Mouse (Mus musculus): ENCODE data around the gene Senp3.
A peak's percentile ranks its signal among the peaks of the same experiment; 100 is the strongest.
"Not testable (repeated sequence)": the region's sequence is repeated elsewhere in the genome, so short reads cannot be mapped to it uniquely, and the experiment has no call there.

Gene Senp3

GRCm38 (mm10) chr11:69681314-69682208 lies at the start of gene Senp3:
Gene Senp3 (minus strand): TSS chr11:69682084.
- DNase-seq (ENCODE audit: low spot score), result peak; percentile 79

DNA sequence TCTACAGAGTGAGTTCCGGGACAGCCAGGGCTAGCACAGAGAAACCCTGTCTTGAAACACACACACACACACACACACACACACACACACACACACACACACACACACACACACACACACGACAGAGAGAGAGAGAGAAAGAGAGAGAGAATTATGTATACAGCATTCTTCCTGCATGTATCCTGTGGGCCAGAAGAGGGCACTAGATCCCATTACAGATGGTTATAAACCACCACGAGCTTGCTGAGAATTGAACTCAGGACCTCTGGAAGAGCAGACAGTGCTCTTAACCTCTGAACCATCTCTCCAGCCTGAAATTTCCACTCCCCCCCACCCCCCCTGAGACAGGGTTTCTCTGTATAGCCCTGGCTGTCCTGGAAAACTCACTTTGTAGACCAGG lies 49.5 kb upstream of the Senp3 start:
- DNase-seq (ENCODE audit: low spot score), result not testable (repeated sequence)

DNA sequence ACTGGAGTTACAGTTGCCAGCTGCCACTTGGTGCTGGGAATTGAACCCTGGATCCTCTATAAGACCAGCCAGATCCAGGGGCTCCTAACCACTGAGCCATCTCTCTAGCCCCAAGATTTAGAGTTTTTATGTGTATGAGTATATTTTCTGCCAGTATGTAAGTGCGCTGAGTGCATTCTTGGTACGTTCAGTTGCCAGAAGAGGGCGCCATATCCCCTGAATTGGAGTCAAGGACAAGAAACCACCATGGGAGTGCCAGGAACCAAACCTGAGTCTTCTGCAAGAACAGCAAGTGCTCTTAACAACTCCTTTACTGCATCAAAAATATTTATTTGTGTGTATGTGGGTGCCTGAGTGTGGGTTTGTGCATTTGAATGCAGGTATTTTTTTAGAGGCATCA lies 47.2 kb upstream of the Senp3 start:
- DNase-seq (ENCODE audit: low spot score), result no peak

- no peak for DNase-seq (ENCODE audit: low spot score)
Measured at GRCm38 (mm10) chr11:69725951-69726350, 44.1 kb upstream of the Senp3 start.

GRCm38 (mm10) chr11:69723074-69723473 lies 41.2 kb upstream of the Senp3 start:
- no peak for DNase-seq (ENCODE audit: low spot score)

GRCm38 (mm10) chr11:69720852-69721251 lies 39.0 kb upstream of the Senp3 start:
- DNase-seq (ENCODE audit: low spot score), result no peak

- no peak for DNase-seq (ENCODE audit: low spot score)
Measured at GRCm38 (mm10) chr11:69719423-69719822, 37.5 kb upstream of the Senp3 start.

GRCm38 (mm10) chr11:69718661-69719060 lies 36.8 kb upstream of the Senp3 start:
- no peak for DNase-seq (ENCODE audit: low spot score)

- DNase-seq (ENCODE audit: low spot score), result no peak
Measured at GRCm38 (mm10) chr11:69716953-69717352, 35.1 kb upstream of the Senp3 start.

- no peak for DNase-seq (ENCODE audit: low spot score)
Measured at GRCm38 (mm10) chr11:69715929-69716328, 34.0 kb upstream of the Senp3 start.

DNA sequence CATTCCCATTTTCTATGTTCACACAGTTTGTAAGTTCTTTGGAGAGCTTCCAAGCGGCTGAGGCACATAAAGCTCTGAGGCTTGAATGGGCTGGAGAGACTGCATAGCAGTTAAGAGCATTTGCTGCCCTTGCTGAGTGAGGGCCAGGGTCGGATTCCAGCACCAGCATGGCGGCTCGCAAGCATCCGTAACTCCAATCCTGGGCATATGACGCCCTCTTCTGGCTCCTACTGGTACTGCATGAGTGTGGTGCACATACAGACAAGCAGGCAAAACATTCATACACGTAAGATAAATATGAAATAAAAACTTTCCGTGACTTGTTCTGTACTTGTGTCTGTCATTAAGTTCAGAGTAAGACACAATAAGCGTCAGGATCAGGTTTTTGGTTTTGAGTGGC lies 33.6 kb upstream of the Senp3 start:
- DNase-seq (ENCODE audit: low spot score), result no peak

GRCm38 (mm10) chr11:69714636-69715329 lies 32.9 kb upstream of the Senp3 start:
- no peak for DNase-seq (ENCODE audit: low spot score)

DNA sequence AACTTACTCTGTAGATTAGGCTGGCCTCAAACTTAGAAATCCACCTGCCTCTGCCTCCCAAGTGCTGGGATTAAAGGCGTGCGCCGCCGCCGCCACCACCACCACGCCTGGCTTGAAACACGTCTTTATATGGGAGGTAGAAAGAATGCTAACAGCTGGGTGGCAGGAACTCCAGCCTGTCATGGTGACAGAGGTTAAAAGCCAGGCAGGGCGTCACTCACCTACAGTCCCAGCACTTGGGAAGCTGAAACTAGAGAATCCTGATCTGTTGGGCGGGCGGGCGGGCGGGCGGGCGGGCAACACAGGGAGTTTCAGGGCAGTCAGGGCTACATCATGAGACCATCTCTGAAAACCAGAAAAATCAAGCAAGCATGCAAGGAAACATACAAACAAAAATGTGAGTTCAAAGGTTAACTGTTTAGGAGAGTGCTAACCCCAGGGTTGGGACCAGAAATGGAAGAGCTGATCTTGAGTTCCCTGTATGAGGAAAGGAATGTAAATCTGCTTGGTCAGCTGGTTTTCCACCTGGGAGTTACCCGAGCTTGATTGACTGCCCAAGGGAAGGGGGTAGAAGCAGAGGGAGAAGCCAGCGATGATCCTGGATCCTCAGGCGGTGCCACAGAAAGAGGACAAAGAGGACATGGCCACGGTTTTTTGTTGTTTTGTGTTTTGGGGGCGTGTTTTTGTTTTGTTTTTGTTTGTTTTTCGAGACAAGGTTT lies 31.2 kb upstream of the Senp3 start:
- DNase-seq (ENCODE audit: low spot score), result no peak

- no peak for DNase-seq (ENCODE audit: low spot score)
Measured at GRCm38 (mm10) chr11:69711082-69711481, 29.2 kb upstream of the Senp3 start.

- no peak for DNase-seq (ENCODE audit: low spot score)
Measured at GRCm38 (mm10) chr11:69710470-69710869, 28.6 kb upstream of the Senp3 start.

- no peak for DNase-seq (ENCODE audit: low spot score)
Measured at GRCm38 (mm10) chr11:69709554-69710446, 27.9 kb upstream of the Senp3 start.

DNA sequence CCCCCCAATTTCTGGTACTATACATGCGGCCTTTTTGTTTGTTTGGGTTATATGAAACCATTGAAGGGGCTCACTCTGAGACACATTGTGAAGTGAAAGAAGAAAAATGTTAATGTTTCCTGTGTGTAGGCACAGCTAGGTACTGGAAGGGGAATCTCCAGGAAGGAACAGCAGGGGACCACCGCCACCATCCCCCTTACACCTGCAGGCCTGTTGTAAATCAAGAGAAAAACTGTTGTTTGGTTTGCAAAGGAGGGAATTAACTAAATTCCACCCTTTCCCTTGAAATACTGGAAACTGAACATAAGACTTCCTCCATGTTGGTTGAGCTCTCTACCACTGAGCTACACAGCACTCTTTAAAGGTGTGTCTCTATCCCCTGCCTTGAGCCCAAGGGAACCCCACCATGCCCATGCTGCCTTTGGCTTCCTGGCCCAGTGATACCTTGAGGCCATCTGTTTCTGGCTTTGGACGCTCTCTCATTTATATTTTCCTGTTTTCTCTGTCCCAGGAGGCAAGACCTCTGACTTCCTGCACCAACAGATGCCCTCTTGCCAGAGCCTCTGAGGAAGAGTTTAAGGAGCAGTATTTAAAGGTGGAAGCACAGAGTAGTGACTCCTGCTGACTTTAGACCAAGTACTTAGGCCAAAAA lies 26.9 kb upstream of the Senp3 start:
- no peak for DNase-seq (ENCODE audit: low spot score)

GRCm38 (mm10) chr11:69707873-69708381 lies 26.0 kb upstream of the Senp3 start:
- no peak for DNase-seq (ENCODE audit: low spot score)

GRCm38 (mm10) chr11:69707480-69707847 lies 25.6 kb upstream of the Senp3 start:
- no peak for DNase-seq (ENCODE audit: low spot score)

GRCm38 (mm10) chr11:69706775-69707479 lies 25.0 kb upstream of the Senp3 start:
- no peak for DNase-seq (ENCODE audit: low spot score)
